Mouse (Mus musculus): ENCODE measurements around the gene Pkig.

GRCm38 (mm10) chr2:163659431-163659830, 1.2 kb downstream of the Pkig start:
- TF ChIP-seq CTCF (IDR thresholded peaks at IDR 0.05; ENCODE audit: low read depth, low read length) = no peak
- TF ChIP-seq POLR2A (IDR thresholded peaks at IDR 0.05; ENCODE audit: extremely low read depth, insufficient read depth, low read length) = no peak
